Mouse (Mus musculus) cerebellum, adult 2 months (tissue): ENCODE data around the gene Erc2.

ENCODE experiments used
- CTCF ChIP-seq: fragments of 200-500 bp; IDR thresholded peaks from 2 replicates; pipeline ENCODE4 v1.5.1; 2011; ENCODE audit warnings: low read depth, mild to moderate bottlenecking, control low read depth, low read length, moderate library complexity, borderline replicate concordance; ENCODE audit not compliant: insufficient read depth
- POLR2A ChIP-seq: fragments of 200-500 bp; IDR thresholded peaks from 2 replicates; pipeline ENCODE4 v1.6.1; 2011; ENCODE audit warnings: low read length, control low read depth, borderline replicate concordance; ENCODE audit not compliant: insufficient read depth

DNA sequence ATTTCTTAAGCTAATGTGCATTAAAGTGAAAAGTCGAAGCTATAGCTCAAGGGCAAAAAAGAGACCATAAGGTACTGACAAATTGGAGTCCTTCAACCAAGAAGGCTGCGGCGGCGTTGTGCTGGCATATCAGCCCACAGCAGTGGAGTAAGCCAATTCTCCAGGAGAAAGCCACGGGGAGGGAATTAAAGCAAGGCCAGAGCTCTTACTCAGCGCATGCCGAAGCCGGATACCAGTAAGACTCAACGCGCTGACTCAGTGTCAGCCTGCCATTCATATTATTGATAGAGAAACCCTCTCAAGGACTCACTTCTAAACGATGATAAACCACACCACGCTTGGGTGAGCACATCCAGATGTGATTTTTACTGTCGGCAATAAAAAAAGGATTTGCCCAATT is 20.1 kb upstream of the Erc2 start:
- TF ChIP-seq POLR2A (no peak), CTCF (no peak)
